Mouse (Mus musculus): Measurements from ENCODE around the gene Otop1.
A peak's percentile ranks its signal among the peaks of the same experiment; 100 is the strongest.

DNA sequence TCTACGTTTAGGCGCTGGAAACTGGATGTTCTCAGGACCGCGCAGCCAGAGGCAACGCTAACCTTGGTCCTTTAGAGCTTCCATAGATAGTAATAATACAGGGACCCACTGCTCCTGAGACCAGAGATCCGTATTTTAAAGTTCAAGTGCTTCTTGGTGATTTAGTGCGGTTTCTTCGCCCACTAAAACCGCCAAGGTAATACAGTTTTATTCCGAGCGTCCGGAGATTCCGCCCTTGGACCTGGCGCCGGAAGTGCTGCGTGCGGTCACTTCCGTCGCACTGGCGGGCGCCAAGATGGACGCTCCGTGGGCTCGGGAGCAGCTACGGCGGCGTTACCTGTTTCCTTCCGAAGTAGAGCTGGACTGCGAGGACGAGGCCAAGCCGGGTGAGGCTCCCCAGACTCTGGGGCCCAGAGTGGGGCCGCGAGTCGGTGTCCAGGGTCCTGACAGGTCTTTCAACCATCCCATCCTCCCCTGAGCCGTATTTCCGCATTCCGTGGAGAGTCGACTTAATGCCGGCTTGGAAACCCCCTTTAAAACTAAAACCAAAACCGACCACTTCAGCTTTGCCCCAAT is 15.6 kb upstream of the Otop1 start, which contains the start of gene Tmem128:
- TF ChIP-seq CTCF (IDR thresholded peaks at IDR 0.05; ENCODE audit: borderline replicate concordance, insufficient read depth, low read length) (no peak), POLR2A (IDR thresholded peaks at IDR 0.05; ENCODE audit: low read depth, low read length) (peak; percentile 88)
